Mouse (Mus musculus) embryonic facial prominence, embryonic 14.5 days (tissue): ENCODE results near the gene Trak1. TPM values are rescaled to one million over a fixed set of nuclear protein-coding genes. Genes with fewer than 3 reads are reported as not detected.
"Not testable (repeated sequence)": the region's sequence is repeated elsewhere in the genome, so short reads cannot be mapped to it uniquely, and the experiment has no call there.

ENCODE experiments used
- ATAC-seq: fragments of 200-750 bp; cut with Nextera tagmentation; 2 replicates; pipeline ENCODE4 v1.8.0; 2017; ENCODE audit warnings: low read depth, moderate number of reproducible peaks, moderate TSS enrichment
- DNase-seq: peaks from one replicate; pipeline ENCODE4 v3.0.0-alpha.2; 2015; ENCODE audit warnings: low spot score
- H3K27ac ChIP-seq: fragments of 300-500 bp; sonication (generic); replicated peaks from 2 replicates; pipeline ENCODE4 v1.5.1; 2014; ENCODE audit warnings: low read depth, mild to moderate bottlenecking, low read length, moderate library complexity
- H3K27me3 ChIP-seq: fragments of 300-500 bp; sonication (generic); replicated peaks from 2 replicates; pipeline ENCODE4 v1.6.1; 2014; ENCODE audit warnings: low read length; ENCODE audit not compliant: control insufficient read depth, insufficient read depth
- H3K36me3 ChIP-seq: fragments of 300-500 bp; sonication (generic); 2 replicates; pipeline ENCODE4 v1.6.1; 2014; ENCODE audit warnings: low read length, mixed read lengths; ENCODE audit not compliant: control insufficient read depth, insufficient read depth
- H3K4me1 ChIP-seq: fragments of 300-500 bp; sonication (generic); 2 replicates; pipeline ENCODE4 v1.6.1; 2014; ENCODE audit warnings: antibody characterized with exemption, low read length; ENCODE audit not compliant: control insufficient read depth, insufficient read depth
- H3K4me2 ChIP-seq: fragments of 300-500 bp; sonication (generic); 2 replicates; pipeline ENCODE4 v1.6.1; 2014; ENCODE audit warnings: low read depth, mild to moderate bottlenecking, low read length, moderate library complexity, mixed read lengths
- H3K4me3 ChIP-seq: fragments of 300-500 bp; sonication (generic); 2 replicates; pipeline ENCODE4 v1.5.1; 2014; ENCODE audit warnings: low read depth, mild to moderate bottlenecking, low read length
- H3K9ac ChIP-seq: fragments of 300-500 bp; sonication (generic); 2 replicates; pipeline ENCODE4 v1.6.1; 2014; ENCODE audit warnings: low read depth, mild to moderate bottlenecking, low read length, moderate library complexity, mixed read lengths
- H3K9me3 ChIP-seq: fragments of 300-500 bp; sonication (generic); 2 replicates; pipeline ENCODE4 v1.6.1; 2016; ENCODE audit warnings: low read length; ENCODE audit not compliant: control insufficient read depth
- WGBS: fragments of 180-500 bp; shearing (Covaris S2); extraction: QIAGEN DNeasy Blood & Tissue Kit; methylation state at CpG from one replicate; pipeline ENCODE4 v1.1.7; 2014; 5-methylcytosine and 5-hydroxymethylcytosine counted together
- polyA plus RNA-seq: library from polyadenylated mRNA; unstranded; fragments of >200 nt; fragmentation: Nextera tagmentation; extraction: Ambion mirVana; gene quantifications from 2 replicates; pipeline ENCODE4 v1.2.1, GENCODE M21; 2014

The Trak1 gene
- polyA plus RNA-seq, 1 experiment from 2014 or later, result 28.3 TPM

- no peak overlapping the region for H3K4me3 ChIP-seq
- 79% methylated on average over 13 of the region's 13 CpGs for WGBS
- H3K9ac ChIP-seq, result no peak overlapping the region
- H3K27ac ChIP-seq, result no peak overlapping the region
- no peak overlapping the region for H3K4me2 ChIP-seq
- DNase-seq (no peak), ATAC-seq (no peak)
- no peaks in the 10 kb centered on the region for H3K9me3 ChIP-seq
- H3K4me1 ChIP-seq, result no peaks in the 10 kb centered on the region
- H3K27me3 ChIP-seq, result no peaks in the 10 kb centered on the region
- peaks cover 72% of the 10 kb centered on the region for H3K36me3 ChIP-seq
Observed at GRCm38 (mm10) chr9:121446431-121446831, 149.1 kb downstream of the Trak1 start.

- H3K27me3 ChIP-seq, H3K4me1 ChIP-seq, H3K9ac ChIP-seq, ATAC-seq, H3K4me3 ChIP-seq, H3K9me3 ChIP-seq, H3K27ac ChIP-seq, H3K4me2 ChIP-seq, DNase-seq: not testable (repeated sequence)
- peaks cover 63% of the 10 kb centered on the region for H3K36me3 ChIP-seq
- WGBS, result 77% methylated on average over 9 of the region's 9 CpGs
Observed at GRCm38 (mm10) chr9:121452342-121452942, 155.1 kb downstream of the Trak1 start.

- H3K27ac ChIP-seq, result no peak overlapping the region
- DNase-seq, result no peak
- H3K9me3 ChIP-seq, result no peaks in the 10 kb centered on the region
- H3K36me3 ChIP-seq, result peaks cover 45% of the 10 kb centered on the region
- no peak overlapping the region for H3K4me2 ChIP-seq
- no peak overlapping the region for H3K9ac ChIP-seq
- H3K4me1 ChIP-seq, result no peaks in the 10 kb centered on the region
- 72% methylated on average over 3 of the region's 3 CpGs for WGBS
- no peak overlapping the region for H3K4me3 ChIP-seq
- ATAC-seq, result no peak
- H3K27me3 ChIP-seq, result no peaks in the 10 kb centered on the region
Observed at GRCm38 (mm10) chr9:121454891-121455290, 157.6 kb downstream of the Trak1 start.

- Histone ChIP-seq H3K4me2 (no peak overlapping the region), H3K27ac (no peak overlapping the region), H3K36me3 (peaks cover 56% of the 10 kb centered on the region), H3K4me1 (no peaks in the 10 kb centered on the region), H3K4me3 (no peak overlapping the region), H3K27me3 (no peaks in the 10 kb centered on the region), H3K9me3 (no peaks in the 10 kb centered on the region), H3K9ac (no peak overlapping the region)
- ATAC-seq (no peak), DNase-seq (no peak)
- 80% methylated on average over 13 of the region's 13 CpGs for WGBS
Observed at GRCm38 (mm10) chr9:121456739-121457515, 159.6 kb downstream of the Trak1 start.

- no peaks in the 10 kb centered on the region for H3K27me3 ChIP-seq
- H3K4me2 ChIP-seq, result no peak overlapping the region
- no peak overlapping the region for H3K27ac ChIP-seq
- no peak overlapping the region for H3K4me3 ChIP-seq
- H3K9ac ChIP-seq, result no peak overlapping the region
- DNase-seq, result peak; percentile 31
- WGBS, result 29% methylated on average over 8 of the region's 8 CpGs
- no peak for ATAC-seq
- H3K4me1 ChIP-seq, result no peaks in the 10 kb centered on the region
- no peaks in the 10 kb centered on the region for H3K9me3 ChIP-seq
- H3K36me3 ChIP-seq, result peaks cover 52% of the 10 kb centered on the region
Observed at GRCm38 (mm10) chr9:121458466-121458865, 161.2 kb downstream of the Trak1 start.

GRCm38 (mm10) chr9:121459950-121460349, 162.6 kb downstream of the Trak1 start:
- H3K4me2 ChIP-seq, result no peak overlapping the region
- no peak overlapping the region for H3K4me3 ChIP-seq
- no peak overlapping the region for H3K27ac ChIP-seq
- WGBS, result 58% methylated on average over 2 of the region's 2 CpGs
- DNase-seq (no peak), ATAC-seq (peak; percentile 37; the same call in 1 of the 2 replicates)
- H3K9ac ChIP-seq, result no peak overlapping the region
- peaks cover 40% of the 10 kb centered on the region for H3K36me3 ChIP-seq
- no peaks in the 10 kb centered on the region for H3K27me3 ChIP-seq
- no peaks in the 10 kb centered on the region for H3K4me1 ChIP-seq
- H3K9me3 ChIP-seq, result no peaks in the 10 kb centered on the region

- no peak overlapping the region for H3K4me3 ChIP-seq
- H3K4me2 ChIP-seq, result no peak overlapping the region
- DNase-seq, result no peak
- H3K9me3 ChIP-seq, result no peaks in the 10 kb centered on the region
- H3K36me3 ChIP-seq, result peaks cover 35% of the 10 kb centered on the region
- H3K4me1 ChIP-seq, result no peaks in the 10 kb centered on the region
- no peaks in the 10 kb centered on the region for H3K27me3 ChIP-seq
- peak; percentile 20; the same call in 1 of the 2 replicates for ATAC-seq
- WGBS, result 48% methylated on average over 12 of the region's 16 CpGs
- no peak overlapping the region for H3K9ac ChIP-seq
- no peak overlapping the region for H3K27ac ChIP-seq
Observed at GRCm38 (mm10) chr9:121460527-121460926, 163.2 kb downstream of the Trak1 start.

- no peak for DNase-seq
- Histone ChIP-seq H3K9ac (no peak overlapping the region), H3K27me3 (no peaks in the 10 kb centered on the region), H3K36me3 (peaks cover 24% of the 10 kb centered on the region; the same call in 1 of the 2 replicates), H3K9me3 (no peaks in the 10 kb centered on the region), H3K4me3 (no peak overlapping the region), H3K4me2 (no peak overlapping the region), H3K4me1 (no peaks in the 10 kb centered on the region), H3K27ac (no peak overlapping the region)
- ATAC-seq, result no peak
- WGBS, result 88% methylated on average over 11 of the region's 11 CpGs
Observed at GRCm38 (mm10) chr9:121467460-121467859, 170.2 kb downstream of the Trak1 start.
